Mouse (Mus musculus) retina, postnatal 1 day (tissue): ENCODE measurements at regions not wholly inside any gene's neighbourhood (a gene's known extent, or its start where the extent isn't known, plus 50 kb on each side); places are given as distances from the start of the nearest gene placed in this dataset.

ENCODE experiments used
- DNase-seq: peaks from one replicate; pipeline ENCODE4 v3.0.0-alpha.2; 2012

- DNase-seq = no peak
Measured at GRCm38 (mm10) chr2:137969156-137969555, 287.2 kb upstream of the Btbd3 start.

GRCm38 (mm10) chr2:137966460-137967076 is 289.8 kb upstream of the Btbd3 start:
- peak; percentile 34 for DNase-seq

- no peak for DNase-seq
Measured at GRCm38 (mm10) chr2:137954830-137955229, 301.5 kb upstream of the Btbd3 start.

- DNase-seq = no peak
Measured at GRCm38 (mm10) chr2:137953144-137953543, 303.2 kb upstream of the Btbd3 start.

DNA sequence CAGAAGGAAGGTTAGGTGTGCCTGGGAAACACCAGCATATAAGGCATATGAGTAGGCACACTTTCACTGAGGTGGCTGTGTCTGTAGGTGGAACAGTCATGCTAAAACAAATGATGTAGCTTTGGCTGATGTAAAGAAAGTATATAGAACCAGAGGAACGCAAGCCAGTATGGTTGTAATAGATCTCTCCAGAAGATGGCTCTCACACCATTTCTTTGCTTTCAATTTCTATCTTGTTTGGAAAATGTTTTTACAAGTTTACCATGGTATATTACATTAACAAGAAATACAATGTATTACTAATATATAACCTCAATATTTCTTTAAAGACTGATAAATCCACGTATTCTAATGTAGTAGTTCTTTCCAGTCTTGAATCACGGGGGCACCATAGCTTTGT is 304.4 kb upstream of the Btbd3 start:
- DNase-seq = no peak

- no peak for DNase-seq
Measured at GRCm38 (mm10) chr2:137950931-137951330, 305.4 kb upstream of the Btbd3 start.

- DNase-seq = peak; percentile 89
Measured at GRCm38 (mm10) chr2:137942753-137943152, 313.6 kb upstream of the Btbd3 start.

GRCm38 (mm10) chr2:137939591-137939990 is 316.8 kb upstream of the Btbd3 start:
- DNase-seq = no peak

DNA sequence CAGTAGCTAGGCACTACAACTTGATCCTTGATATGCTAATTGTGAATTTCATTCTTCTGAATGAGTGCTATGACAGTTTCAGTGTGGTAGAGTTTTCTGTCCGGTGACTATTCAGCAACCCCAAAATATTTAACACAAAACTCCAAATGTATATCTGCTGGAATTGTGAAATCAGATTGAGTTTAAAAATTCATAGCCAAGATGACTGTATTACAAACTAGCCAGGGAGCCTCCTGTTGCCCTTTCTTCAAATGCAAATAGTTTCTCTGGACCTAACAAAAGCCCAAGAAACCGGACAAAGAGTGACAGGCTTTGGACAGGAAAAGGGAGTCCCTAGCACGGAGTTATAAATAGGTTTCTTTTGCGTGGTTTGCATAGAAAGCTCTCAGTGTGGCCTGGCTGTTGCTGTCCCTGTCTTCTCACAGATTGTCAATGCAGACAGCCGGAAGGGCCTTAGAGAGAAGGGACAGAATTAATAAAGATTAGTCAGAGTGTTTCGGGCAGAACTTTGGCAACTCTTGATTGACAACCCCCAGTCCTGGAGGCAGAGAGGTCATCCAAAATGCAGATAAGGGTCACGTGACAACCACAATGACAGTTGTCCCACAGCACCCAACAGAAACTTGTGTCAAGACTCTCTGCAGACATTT is 317.4 kb upstream of the Btbd3 start:
- DNase-seq = no peak

GRCm38 (mm10) chr2:137936613-137937012 is 319.8 kb upstream of the Btbd3 start:
- DNase-seq = no peak

- DNase-seq = no peak
Measured at GRCm38 (mm10) chr2:137932931-137933330, 323.4 kb upstream of the Btbd3 start.

DNA sequence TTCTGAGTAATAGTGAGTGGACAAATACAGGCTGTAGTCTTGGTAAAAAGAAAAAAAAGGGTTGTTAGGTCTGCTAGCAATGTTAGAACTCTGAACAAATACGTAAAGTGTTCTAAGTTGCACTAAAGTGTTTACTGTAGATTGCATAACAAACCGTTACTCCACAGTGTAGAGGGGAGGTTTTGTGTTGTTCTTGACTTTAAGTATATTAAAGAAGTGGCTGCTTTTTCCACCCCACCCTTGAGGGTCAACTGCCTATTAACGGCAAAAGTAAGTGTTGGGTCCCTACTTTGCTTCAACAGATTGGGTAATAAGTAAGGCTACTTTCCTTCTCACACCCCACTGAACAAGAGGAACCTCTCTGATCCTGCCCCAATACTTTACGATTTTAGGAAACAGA is 323.9 kb upstream of the Btbd3 start:
- DNase-seq = no peak

DNA sequence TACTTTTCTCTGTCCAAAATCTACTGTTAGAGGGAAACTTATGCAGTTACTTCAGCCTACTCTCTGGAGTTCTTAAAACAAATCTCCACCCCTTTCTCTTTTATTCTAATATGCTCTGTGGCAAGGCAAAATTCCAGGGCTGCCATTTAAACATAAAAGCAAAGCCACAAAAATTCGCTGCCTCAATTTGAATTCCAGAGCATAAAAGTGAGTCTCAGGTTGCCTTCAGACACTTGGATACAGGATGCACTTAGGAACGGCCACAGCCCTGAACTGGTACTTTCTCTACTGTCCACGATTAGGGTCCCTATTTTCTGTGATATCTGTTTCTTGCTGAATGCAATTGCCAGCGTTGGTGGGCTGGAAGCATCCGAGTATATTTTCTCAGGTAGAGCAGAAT is 330.9 kb upstream of the Btbd3 start:
- no peak for DNase-seq

DNA sequence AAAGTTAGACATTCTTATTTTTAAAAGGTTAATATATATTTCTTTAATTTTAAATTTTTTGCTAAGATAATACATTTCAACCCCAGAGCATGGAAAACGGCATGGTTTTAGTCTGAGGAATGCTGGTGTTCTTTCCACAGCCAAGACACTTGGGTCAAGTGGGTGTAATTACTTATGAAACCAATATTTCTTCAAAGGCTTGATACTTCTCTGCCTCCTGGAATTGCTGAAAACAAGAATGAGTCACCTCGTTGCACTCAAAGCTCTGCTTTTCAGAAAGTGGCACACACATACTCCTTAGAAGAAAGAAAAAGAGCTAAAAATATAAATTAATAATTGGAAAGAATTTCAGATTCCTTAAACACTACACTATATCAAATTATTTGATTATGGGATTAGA is 331.8 kb upstream of the Btbd3 start:
- no peak for DNase-seq

GRCm38 (mm10) chr2:137898425-137898824 is 357.9 kb upstream of the Btbd3 start:
- DNase-seq = no peak

DNA sequence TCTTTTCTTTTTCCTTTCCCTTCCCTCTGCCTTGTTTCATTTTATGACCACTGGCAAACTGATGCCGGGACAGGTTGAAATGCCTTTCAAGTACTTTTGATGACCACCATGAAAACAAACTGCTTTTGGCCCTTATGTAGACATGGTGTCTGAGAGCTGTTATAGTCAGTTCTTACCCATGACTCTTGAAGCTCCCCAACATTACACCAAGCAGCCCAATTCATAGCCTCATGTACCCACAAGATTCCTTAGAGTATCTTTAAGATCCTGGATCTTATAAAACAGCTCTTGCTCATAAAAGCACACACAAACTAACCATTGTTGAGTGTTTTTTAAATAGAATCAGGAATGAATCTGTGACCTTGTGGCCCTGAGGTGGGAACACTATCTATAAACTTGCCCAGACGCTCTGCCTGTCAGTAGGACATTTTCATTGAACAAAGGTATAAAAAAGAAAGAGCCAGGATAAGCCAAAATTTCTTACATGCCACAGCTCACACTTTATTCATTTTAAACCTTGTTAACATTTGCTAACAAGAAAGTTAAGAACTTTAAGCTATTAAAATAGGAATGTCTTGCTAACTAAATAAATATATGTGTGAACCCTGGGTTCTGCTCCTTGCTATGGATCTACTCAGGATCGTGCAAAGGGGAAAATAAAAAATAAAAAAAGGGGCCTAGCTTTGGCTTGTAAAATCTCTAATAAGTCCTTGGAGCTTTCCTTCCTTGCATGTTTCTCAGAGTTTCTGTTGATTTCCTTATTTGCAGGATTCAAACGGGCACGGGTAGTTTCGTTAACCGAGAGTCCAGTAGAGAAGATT is 375.9 kb upstream of the Btbd3 start:
- DNase-seq = no peak

- no peak for DNase-seq
Measured at GRCm38 (mm10) chr2:137869676-137870075, 386.7 kb upstream of the Btbd3 start.

DNA sequence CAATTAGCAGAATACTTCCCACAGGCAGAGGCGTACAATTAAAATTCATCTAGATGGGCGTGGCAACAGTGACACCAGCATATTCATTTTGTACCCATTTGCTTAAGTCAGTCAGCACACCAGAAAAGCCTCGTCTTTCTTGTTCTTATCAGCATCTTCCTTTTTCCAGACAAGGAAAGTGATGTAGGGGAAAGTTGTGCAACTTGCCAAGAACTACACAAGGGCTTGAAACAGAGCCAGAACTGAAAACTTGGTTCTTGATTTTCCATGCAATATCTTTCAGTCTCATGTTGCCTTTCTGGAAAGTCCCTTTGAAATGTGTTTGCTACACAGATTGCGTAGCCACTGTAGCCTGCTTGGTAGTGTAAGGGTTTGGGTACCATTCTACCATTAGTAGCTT is 401.9 kb upstream of the Btbd3 start:
- DNase-seq = no peak

DNA sequence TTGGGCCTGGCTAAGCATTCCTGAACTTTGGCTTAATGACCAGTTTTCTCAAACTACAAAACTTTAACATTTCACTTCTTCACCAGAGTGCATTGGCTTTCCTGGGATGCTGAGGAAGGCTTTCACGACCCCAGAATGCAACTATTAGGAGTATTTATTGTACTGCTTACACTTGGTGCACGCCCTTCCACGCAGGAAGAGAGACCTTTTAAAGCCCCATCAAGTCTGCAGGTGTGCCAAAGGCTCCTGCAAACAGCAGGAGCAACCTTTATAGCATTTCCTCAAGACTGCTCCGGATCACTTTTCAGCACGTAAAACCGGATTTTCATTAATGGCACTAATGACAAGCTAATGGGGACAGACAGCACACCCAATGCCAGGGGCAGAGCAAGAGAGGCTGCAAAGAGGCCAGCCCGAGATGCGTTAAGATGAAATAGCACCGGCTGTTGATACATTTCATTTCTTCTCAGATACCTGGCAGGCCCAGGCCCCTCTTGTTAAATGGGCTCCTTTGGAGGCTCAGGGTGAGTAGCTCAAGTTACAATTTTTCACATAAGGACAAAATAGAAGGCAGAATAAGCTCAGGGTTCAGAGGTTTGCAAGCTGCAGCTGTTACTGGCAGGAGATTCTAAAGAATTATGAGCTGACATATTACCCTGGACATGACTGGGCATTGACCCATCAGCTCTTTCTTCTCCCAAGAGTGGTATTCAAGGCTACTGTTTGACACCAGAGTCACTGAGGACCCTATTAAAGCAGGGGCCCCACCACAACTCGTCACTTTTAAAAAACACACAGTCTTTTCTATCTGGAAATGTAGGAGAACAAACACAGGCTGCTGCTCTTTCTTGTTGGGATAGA is 402.7 kb upstream of the Btbd3 start:
- DNase-seq = no peak

DNA sequence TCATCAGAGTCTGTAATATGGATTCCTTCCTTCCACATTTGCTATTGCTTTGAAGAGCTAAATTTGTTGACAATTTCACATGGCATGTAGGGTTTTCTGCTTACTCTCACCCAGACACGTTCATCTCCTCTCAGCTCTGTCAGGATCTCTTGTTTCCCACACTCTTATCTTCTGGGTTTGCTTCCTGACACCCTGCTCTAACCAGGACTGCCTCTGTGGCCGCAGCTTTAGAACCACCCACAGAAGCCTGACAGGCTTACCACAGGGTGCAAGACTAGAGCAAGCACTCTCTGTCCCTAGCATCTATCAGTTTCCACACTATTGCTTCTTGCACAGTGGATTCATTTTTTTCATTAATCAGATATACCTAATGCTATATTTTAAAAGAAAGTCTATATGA is 408.5 kb upstream of the Btbd3 start:
- no peak for DNase-seq

DNA sequence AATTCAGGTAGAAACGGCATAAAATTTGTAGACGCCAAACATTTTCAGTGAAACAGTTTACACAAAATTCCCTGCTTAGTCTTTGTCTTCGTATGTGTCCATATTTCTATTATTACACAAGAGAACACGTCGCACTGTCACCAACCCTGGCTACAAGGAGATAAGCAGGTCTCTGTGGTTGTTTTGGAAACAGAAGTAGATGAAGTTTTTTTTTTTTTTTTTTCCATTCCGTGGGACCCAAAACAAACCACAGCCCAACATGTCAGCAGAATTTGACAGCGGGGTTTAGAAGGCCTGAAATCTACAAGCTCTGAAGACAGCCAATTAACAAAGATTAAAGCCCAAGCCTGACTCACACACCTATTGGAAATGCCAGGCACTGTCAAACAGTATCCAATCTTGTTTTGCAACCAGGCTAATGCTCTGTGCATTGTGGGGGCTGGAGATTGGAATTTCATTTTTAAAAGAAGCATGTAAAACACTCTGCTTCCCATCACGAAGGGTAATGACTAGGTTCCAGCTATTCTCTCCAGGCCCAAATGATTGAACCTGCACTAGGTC is 428.5 kb upstream of the Btbd3 start:
- DNase-seq = peak; percentile 14

GRCm38 (mm10) chr2:137821344-137821916 is 434.9 kb upstream of the Btbd3 start:
- DNase-seq = peak; percentile 70
